Mouse (Mus musculus): ENCODE measurements around the gene Uggt1. TPM values are rescaled to one million over a fixed set of nuclear protein-coding genes. Genes with fewer than 3 reads are reported as not detected.

Uggt1 gene
- polyA plus RNA-seq, 1 experiment from 2014 or later, result 56.1 TPM

Small RNAs within 50 kb of the gene (microRNA-seq; reads per million reads assigned to microRNA genes)
- 2.4 reads per million, percentile 5 among the genes with 10 or more reads in this experiment for gene Mir6897

Other genes with a start within 250 kb of the Uggt1 start
- gene Hs6st1, start 176.3 kb downstream of the Uggt1 start, polyA plus RNA-seq (2015; fragmentation: Nextera tagmentation; extraction: Ambion mirVana), result 4.4 and 5.1 TPM in 2 replicates
- gene Neurl3, start 30.0 kb upstream of the Uggt1 start, polyA plus RNA-seq (2015; fragmentation: Nextera tagmentation; extraction: Ambion mirVana), result 7.5 and 7.7 TPM in 2 replicates
- gene Arid5a, start 63.0 kb upstream of the Uggt1 start, polyA plus RNA-seq (2015; fragmentation: Nextera tagmentation; extraction: Ambion mirVana), result 9.1 and 10.9 TPM in 2 replicates
- 40.8 and 42.9 TPM in 2 replicates for gene Kansl3, start 124.5 kb upstream of the Uggt1 start, polyA plus RNA-seq (2015; fragmentation: Nextera tagmentation; extraction: Ambion mirVana)
- 0.88 and 1.1 TPM in 2 replicates for gene Fer1l5, start 127.6 kb upstream of the Uggt1 start, polyA plus RNA-seq (2015; fragmentation: Nextera tagmentation; extraction: Ambion mirVana)
- 45.6 and 48.5 TPM in 2 replicates for gene Lman2l, start 200.6 kb upstream of the Uggt1 start, polyA plus RNA-seq (2015; fragmentation: Nextera tagmentation; extraction: Ambion mirVana)
- 12.3 and 13.0 TPM in 2 replicates for gene Cnnm4, start 226.9 kb upstream of the Uggt1 start, polyA plus RNA-seq (2015; fragmentation: Nextera tagmentation; extraction: Ambion mirVana)